In genomic region chr14:12821156-12821813, GRCm38 (mm10) we compare ENCODE assay signal across 8 mouse cellular contexts. TPM values are rescaled to one million over a fixed set of nuclear protein-coding genes. Genes with fewer than 3 reads are reported as not detected.
DNase-seq lines count a peak whose midpoint lies in the region; ATAC-seq and TF ChIP-seq lines count a peak whose summit lies in the region.

No protein-coding gene starts in this region.

- H3K36me3 ChIP-seq in heart, embryonic 16.5 days (ENCODE audit: control insufficient read depth, insufficient read depth), result no peaks in the 10 kb centered on the region
- no peaks in the 10 kb centered on the region for H3K36me3 ChIP-seq in ES-Bruce4 (ENCODE audit: control insufficient read depth, insufficient read depth, low read length, poor library complexity, severe bottlenecking)
- H3K36me3 ChIP-seq in intestine, embryonic 16.5 days (ENCODE audit: control insufficient read depth, insufficient read depth, low read length), result no peaks in the 10 kb centered on the region
- no peaks in the 10 kb centered on the region for H3K36me3 ChIP-seq in small intestine, adult 2 months (ENCODE audit: control insufficient read depth, insufficient read depth, low read length)

- no peak for DNase-seq in heart, adult 9 months (ENCODE audit: low spot score in 2 of 2)
- DNase-seq in embryo, embryonic 11.5 days (ENCODE audit: low read depth, low spot score), result peak; percentile 22
- DNase-seq in adrenal gland, postnatal 36 days, result no peak
- DNase-seq in thymus, postnatal 4 days, result no peak

- TF ChIP-seq POLR2A in ES-Bruce4 (IDR thresholded peaks at IDR 0.05; ENCODE audit: insufficient read depth, low read length), result no peak
- TF ChIP-seq POLR2A in small intestine, adult 2 months (IDR thresholded peaks at IDR 0.05; ENCODE audit: low read depth, low read length), result no peak

- H3K9me3 ChIP-seq in heart, embryonic 16.5 days (replicated peaks; ENCODE audit: control insufficient read depth, low read length), result no peaks in the 10 kb centered on the region
- H3K9me3 ChIP-seq in ES-Bruce4 (replicated peaks; ENCODE audit: control insufficient read depth, insufficient read depth, low read length, poor library complexity, severe bottlenecking), result peaks cover 10% of the 10 kb centered on the region
- no peaks in the 10 kb centered on the region for H3K9me3 ChIP-seq in intestine, embryonic 16.5 days (ENCODE audit: control insufficient read depth, low read length)

- peak overlapping the region; percentile 32 for H3K9ac ChIP-seq in heart, embryonic 16.5 days (ENCODE audit: low read length)
- H3K9ac ChIP-seq in ES-Bruce4 (ENCODE audit: low read depth, poor library complexity, severe bottlenecking), result peak overlapping the region; percentile 46
- no peak overlapping the region for H3K9ac ChIP-seq in intestine, embryonic 16.5 days (ENCODE audit: low read depth, low read length)

- peak overlapping the region; percentile 87 for H3K4me2 ChIP-seq in heart, embryonic 16.5 days (ENCODE audit: low read depth, low read length)
- peak overlapping the region; percentile 96 for H3K4me2 ChIP-seq in intestine, embryonic 16.5 days (ENCODE audit: low read depth, low read length)

- peaks cover 14% of the 10 kb centered on the region for H3K4me1 ChIP-seq in heart, embryonic 16.5 days (ENCODE audit: control insufficient read depth, insufficient read depth, low read length)
- peaks cover 5% of the 10 kb centered on the region for H3K4me1 ChIP-seq in ES-Bruce4 (ENCODE audit: control insufficient read depth, insufficient read depth, low read length)
- peaks cover 7% of the 10 kb centered on the region; the same call in 1 of the 2 replicates for H3K4me1 ChIP-seq in intestine, embryonic 16.5 days (ENCODE audit: control insufficient read depth, insufficient read depth, low read length)
- H3K4me1 ChIP-seq in small intestine, adult 2 months (ENCODE audit: control insufficient read depth, insufficient read depth, insufficient read length, low read length), result peaks cover 2% of the 10 kb centered on the region; the same call in 1 of the 2 replicates

- ATAC-seq in heart, embryonic 16.5 days (replicated peaks; ENCODE audit: extremely low read depth, insufficient read depth, low FRiP score), result 0 out of 2 replicates have a peak, but pooled peaks have one; percentile 14
- ATAC-seq in intestine, embryonic 16.5 days, result peak; percentile 13

- 2% methylated on average over 11 of the region's 13 CpGs for WGBS in heart, embryonic 16.5 days
- 2% methylated on average over 13 of the region's 13 CpGs for WGBS in intestine, embryonic 16.5 days
- 2% methylated on average over 13 of the region's 13 CpGs for WGBS in small intestine, adult 2 months

- peak overlapping the region; percentile 61 for H3K4me3 ChIP-seq in heart, embryonic 16.5 days (ENCODE audit: low read length)
- H3K4me3 ChIP-seq in ES-Bruce4 (ENCODE audit: low read depth, low read length), result peak overlapping the region; percentile 76
- peak overlapping the region; percentile 58 for H3K4me3 ChIP-seq in intestine, embryonic 16.5 days (ENCODE audit: low read length)
- 0 out of 2 replicates have a peak overlapping the region, but pooled peaks have one; percentile 39 for H3K4me3 ChIP-seq in small intestine, adult 2 months (ENCODE audit: low read depth, low read length)

- no peak for TF ChIP-seq EP300 in ES-Bruce4 (IDR thresholded peaks at IDR 0.05; ENCODE audit: insufficient read depth, low read depth, low read length)

- no peak for TF ChIP-seq CTCF in ES-Bruce4 (IDR thresholded peaks at IDR 0.05; ENCODE audit: low read depth, low read length)
- no peak for TF ChIP-seq CTCF in small intestine, adult 2 months (IDR thresholded peaks at IDR 0.05; ENCODE audit: extremely low read depth, insufficient read length, insufficient replicate concordance, low read depth, low read length)

- peaks cover 25% of the 10 kb centered on the region for H3K27me3 ChIP-seq in heart, embryonic 16.5 days (ENCODE audit: control insufficient read depth, insufficient read depth, low read length)
- peaks cover 3% of the 10 kb centered on the region for H3K27me3 ChIP-seq in ES-Bruce4 (ENCODE audit: control insufficient read depth, insufficient read depth, low read length, poor library complexity, severe bottlenecking)
- H3K27me3 ChIP-seq in intestine, embryonic 16.5 days (replicated peaks; ENCODE audit: control insufficient read depth, insufficient read depth, low read length), result peaks cover 22% of the 10 kb centered on the region
- peaks cover 3% of the 10 kb centered on the region; the same call in 1 of the 2 replicates for H3K27me3 ChIP-seq in small intestine, adult 2 months (ENCODE audit: control insufficient read depth, insufficient read depth, low read length)

- peak overlapping the region; percentile 64 for H3K27ac ChIP-seq in heart, embryonic 16.5 days (ENCODE audit: low read length)
- H3K27ac ChIP-seq in ES-Bruce4 (ENCODE audit: insufficient read depth, low read length), result no peak overlapping the region
- no peak overlapping the region for H3K27ac ChIP-seq in intestine, embryonic 16.5 days (ENCODE audit: low read length)
- H3K27ac ChIP-seq in small intestine, adult 2 months (ENCODE audit: insufficient read depth, low read depth, low read length), result no peak overlapping the region

RNA-seq across cellular contexts. Expression of gene Cadps, which starts 1.6 kb away (rescaled TPM):
- polyA plus RNA-seq in heart, embryonic 16.5 days (2015; fragmentation: Nextera tagmentation; extraction: Ambion mirVana), result 0.41 and 0.56 TPM in 2 replicates
- polyA plus RNA-seq in ES-Bruce4 (2011; ENCODE audit: insufficient read depth, insufficient read length, low read depth, missing spikeins), result 1.3 TPM in 1 of 2 replicates, not detected in the other
- polyA plus RNA-seq in intestine, embryonic 16.5 days (2015; fragmentation: Nextera tagmentation; extraction: Ambion mirVana), result 1.6 and 2.6 TPM in 2 replicates
- 0.38 and 0.41 TPM in 2 replicates for polyA plus RNA-seq in small intestine, adult 2 months (2012; rRNA removed)
- 1 to 10 TPM; 7.4 to 8.8 TPM for total RNA-seq in adrenal gland, postnatal 36 days (2021)
